19 mouse cellular contexts compared by ENCODE assay signal in the genomic region with DNA sequence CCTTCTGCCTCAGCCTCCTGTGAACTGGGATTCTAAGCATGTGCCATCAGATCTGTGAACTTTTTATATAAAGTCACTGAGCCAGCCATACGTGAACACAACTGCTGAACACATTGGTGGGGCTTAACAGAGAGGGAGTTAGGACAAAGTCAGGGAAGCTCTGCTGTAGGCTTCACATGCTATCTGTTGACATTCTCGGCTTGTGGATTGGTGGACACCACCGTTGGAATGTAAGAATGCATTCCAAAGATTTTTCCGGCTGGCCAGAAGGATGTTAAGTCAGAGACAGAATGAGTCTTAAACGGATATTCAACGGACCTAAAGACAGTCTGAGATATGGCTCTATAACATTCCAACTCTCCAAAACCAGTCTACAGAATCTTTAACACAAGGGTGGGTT. TPM values are rescaled to one million over a fixed set of nuclear protein-coding genes. Genes with fewer than 3 reads are reported as not detected.
DNase-seq lines count a peak whose midpoint lies in the region; ATAC-seq and TF ChIP-seq lines count a peak whose summit lies in the region.
"Had no signal": no experiment of that assay in that cellular context is flagged by ENCODE, and none has a peak within 500 bp of the region (broad histone marks: within the 10 kb centered on the region; RNA-seq: fewer than 3 reads in every experiment).

No protein-coding gene starts in this region.

- no peaks in the 10 kb centered on the region for H3K9me3 ChIP-seq in kidney, embryonic 14.5 days (ENCODE audit: control insufficient read depth, low read length)
- H3K9me3 ChIP-seq: forebrain, embryonic 15.5 days; limb, embryonic 10.5 days; neural tube, embryonic 12.5 days had no signal

- ATAC-seq in kidney, embryonic 14.5 days (ENCODE audit: low FRiP score, low TSS enrichment): no peak
- ATAC-seq in frontal cortex, adult (ENCODE audit: low TSS enrichment): no peak
- ATAC-seq: forebrain, embryonic 15.5 days; hindbrain, embryonic 16.5 days; intestine, postnatal 0 days had no signal

- no peaks in the 10 kb centered on the region for H3K27me3 ChIP-seq in kidney, adult 2 months (replicated peaks; ENCODE audit: control insufficient read depth, insufficient read depth, low read length)
- no peaks in the 10 kb centered on the region for H3K27me3 ChIP-seq in kidney, embryonic 14.5 days (ENCODE audit: control insufficient read depth, insufficient read depth, low read length)
- H3K27me3 ChIP-seq: forebrain, embryonic 15.5 days; neural tube, embryonic 12.5 days had no signal

- H3K36me3 ChIP-seq in kidney, adult 2 months (ENCODE audit: control insufficient read depth, insufficient read depth, low read length): no peaks in the 10 kb centered on the region
- H3K36me3 ChIP-seq in kidney, embryonic 14.5 days (ENCODE audit: control insufficient read depth, insufficient read depth, low read length): no peaks in the 10 kb centered on the region
- H3K36me3 ChIP-seq: forebrain, embryonic 15.5 days; limb, embryonic 10.5 days; neural tube, embryonic 12.5 days had no signal

- no peak overlapping the region for H3K4me2 ChIP-seq in kidney, embryonic 14.5 days (replicated peaks; ENCODE audit: low read depth, low read length)
- H3K4me2 ChIP-seq: forebrain, embryonic 15.5 days; neural tube, embryonic 12.5 days had no signal

- H3K27ac ChIP-seq in kidney, adult 2 months (ENCODE audit: insufficient read depth, low read depth, low read length): peak overlapping the region; percentile 54
- H3K27ac ChIP-seq in kidney, embryonic 14.5 days (ENCODE audit: low read depth, low read length): no peak overlapping the region
- H3K27ac ChIP-seq: forebrain, embryonic 15.5 days; limb, embryonic 10.5 days; neural tube, embryonic 12.5 days had no signal

- TF ChIP-seq CTCF in kidney, adult 2 months (conservative IDR thresholded peaks at IDR 0.05; ENCODE audit: insufficient read depth, insufficient read length, low read depth, low read length): no peak

- no peak overlapping the region for H3K4me3 ChIP-seq in kidney, adult 2 months (ENCODE audit: insufficient read depth, low read depth, low read length)
- no peak overlapping the region for H3K4me3 ChIP-seq in kidney, embryonic 14.5 days (ENCODE audit: low read length)
- H3K4me3 ChIP-seq: erythroblast, embryonic 14.5 days; forebrain, embryonic 15.5 days; limb, embryonic 10.5 days; neural tube, embryonic 12.5 days had no signal

- DNase-seq in kidney, adult 2 months: peak; percentile 52
- peak; percentile 32 for DNase-seq in lung, postnatal 10 days
- no peak for DNase-seq in lung, postnatal 25 days (ENCODE audit: low spot score)
- DNase-seq in ZHBTc4 (ENCODE audit: low read depth, low spot score): peak; percentile 52
- no peak for DNase-seq in layer of hippocampus, adult 9-11 months
- DNase-seq: adrenal gland, postnatal 10 days; cerebellum, adult 11 months; cerebellum, postnatal 36 days; heart, postnatal 14 days; layer of hippocampus, postnatal 36 days; right cerebral cortex, postnatal 14 days had no signal

- H3K4me1 ChIP-seq in kidney, adult 2 months (ENCODE audit: control insufficient read depth, insufficient read depth, low read length): peaks cover 9% of the 10 kb centered on the region
- H3K4me1 ChIP-seq in kidney, embryonic 14.5 days (ENCODE audit: control insufficient read depth, insufficient read depth, low read length): peaks cover 10% of the 10 kb centered on the region

- TF ChIP-seq POLR2A in kidney, adult 2 months (IDR thresholded peaks at IDR 0.05; ENCODE audit: low read depth, low read length): no peak

- no peak overlapping the region for H3K9ac ChIP-seq in kidney, embryonic 14.5 days (ENCODE audit: low read depth, low read length)
- H3K9ac ChIP-seq: forebrain, embryonic 15.5 days; neural tube, embryonic 12.5 days had no signal

- WGBS in kidney, adult 2 months: 23% methylated on average over 6 of the region's 6 CpGs
- WGBS in kidney, embryonic 14.5 days: 65% methylated on average over 6 of the region's 6 CpGs

RNA-seq across cellular contexts. Expression of a gene that starts 2.5 kb away (rescaled TPM):
- polyA plus RNA-seq in kidney, adult 2 months (2012; rRNA removed): 18.4 and 20.9 TPM in 2 replicates
- polyA plus RNA-seq in kidney, embryonic 14.5 days (2014; fragmentation: Nextera tagmentation; extraction: Ambion mirVana): 21.0 and 26.7 TPM in 2 replicates

RNA-seq across cellular contexts. Expression of a gene that starts 24.4 kb away (rescaled TPM):
- 2.4 and 4.3 TPM in 2 replicates for polyA plus RNA-seq in kidney, adult 2 months (2012; rRNA removed)
- polyA plus RNA-seq in kidney, embryonic 14.5 days (2014; fragmentation: Nextera tagmentation; extraction: Ambion mirVana): 2.2 and 4.3 TPM in 2 replicates

RNA-seq across cellular contexts. Expression of a gene that starts 47.8 kb away (rescaled TPM):
- polyA plus RNA-seq in kidney, adult 2 months (2012; rRNA removed): 29.2 and 30.9 TPM in 2 replicates
- 42.2 and 45.9 TPM in 2 replicates for polyA plus RNA-seq in kidney, embryonic 14.5 days (2014; fragmentation: Nextera tagmentation; extraction: Ambion mirVana)

Comparison
In these comparisons a context has a peak if more than half of its experiments do, and no peak if none do; other contexts are left out.
1. DNase-seq: peak in kidney, adult 2 months (single experiment), lung, postnatal 10 days (single experiment) and ZHBTc4 (single experiment); none in lung, postnatal 25 days (single experiment) and layer of hippocampus, adult 9-11 months (single experiment).